Mouse (Mus musculus) right cerebral cortex, postnatal 25 days (tissue): ENCODE measurements around the gene Efcab6.
"Not testable (repeated sequence)": the region's sequence is repeated elsewhere in the genome, so short reads cannot be mapped to it uniquely, and the experiment has no call there.

Experiments used
- DNase-seq: peaks from one replicate; pipeline ENCODE4 v3.0.0; 2022

Gene Efcab6

GRCm38 (mm10) chr15:84065140-84065539 lies at the start of gene Efcab6:
Efcab6 (minus strand) TSS chr15:84065379.
- peak; percentile 81 for DNase-seq

- DNase-seq: no peak
Measured at GRCm38 (mm10) chr15:84113873-84114272, 48.7 kb upstream of the Efcab6 start.

GRCm38 (mm10) chr15:84108899-84109298 lies 43.7 kb upstream of the Efcab6 start:
- DNase-seq: no peak

GRCm38 (mm10) chr15:84105924-84106500 lies 40.8 kb upstream of the Efcab6 start:
- DNase-seq: no peak

- peak; percentile 73 for DNase-seq
Measured at GRCm38 (mm10) chr15:84105105-84105923, 40.1 kb upstream of the Efcab6 start, which contains the start of gene Sult4a1. Sult4a1 (minus strand) TSS chr15:84105754.

GRCm38 (mm10) chr15:84104626-84105025 lies 39.4 kb upstream of the Efcab6 start:
- DNase-seq: no peak

- not testable (repeated sequence) for DNase-seq
Measured at GRCm38 (mm10) chr15:84097536-84097935, 32.4 kb upstream of the Efcab6 start.

GRCm38 (mm10) chr15:84096051-84096450 lies 30.9 kb upstream of the Efcab6 start:
- no peak for DNase-seq

- no peak for DNase-seq
Measured at GRCm38 (mm10) chr15:84094921-84095320, 29.7 kb upstream of the Efcab6 start.

- no peak for DNase-seq
Measured at GRCm38 (mm10) chr15:84086775-84087174, 21.6 kb upstream of the Efcab6 start.

GRCm38 (mm10) chr15:84086364-84086763 lies 21.2 kb upstream of the Efcab6 start:
- no peak for DNase-seq

- no peak for DNase-seq
Measured at GRCm38 (mm10) chr15:84080069-84080468, 14.9 kb upstream of the Efcab6 start.

- peak; percentile 61 for DNase-seq
Measured at GRCm38 (mm10) chr15:84079519-84079918, 14.3 kb upstream of the Efcab6 start.

GRCm38 (mm10) chr15:84078667-84079066 lies 13.5 kb upstream of the Efcab6 start:
- DNase-seq: peak; percentile 48

- DNase-seq: no peak
Measured at GRCm38 (mm10) chr15:84077151-84077550, 12.0 kb upstream of the Efcab6 start.

- peak; percentile 34 for DNase-seq
Measured at GRCm38 (mm10) chr15:84074705-84075185, 9.6 kb upstream of the Efcab6 start.

- peak; percentile 78 for DNase-seq
Measured at GRCm38 (mm10) chr15:84073911-84074704, 8.9 kb upstream of the Efcab6 start.

GRCm38 (mm10) chr15:84073058-84073457 lies 7.9 kb upstream of the Efcab6 start:
- no peak for DNase-seq

- DNase-seq: peak; percentile 78
Measured at GRCm38 (mm10) chr15:84072226-84072625, 7.0 kb upstream of the Efcab6 start.

- no peak for DNase-seq
Measured at GRCm38 (mm10) chr15:84070116-84070676, 5.0 kb upstream of the Efcab6 start.

GRCm38 (mm10) chr15:84069455-84070050 lies 4.4 kb upstream of the Efcab6 start:
- DNase-seq: no peak

- DNase-seq: no peak
Measured at GRCm38 (mm10) chr15:84065701-84066100, 522 bp upstream of the Efcab6 start.

GRCm38 (mm10) chr15:84058841-84059240 lies 6.3 kb downstream of the Efcab6 start:
- DNase-seq: no peak
